Mouse (Mus musculus): Measurements from ENCODE around the gene Osbpl3. TPM values are rescaled to one million over a fixed set of nuclear protein-coding genes. Genes with fewer than 3 reads are reported as not detected.

Osbpl3 gene
- total RNA-seq, 1 experiment, result 9.9 TPM

DNA sequence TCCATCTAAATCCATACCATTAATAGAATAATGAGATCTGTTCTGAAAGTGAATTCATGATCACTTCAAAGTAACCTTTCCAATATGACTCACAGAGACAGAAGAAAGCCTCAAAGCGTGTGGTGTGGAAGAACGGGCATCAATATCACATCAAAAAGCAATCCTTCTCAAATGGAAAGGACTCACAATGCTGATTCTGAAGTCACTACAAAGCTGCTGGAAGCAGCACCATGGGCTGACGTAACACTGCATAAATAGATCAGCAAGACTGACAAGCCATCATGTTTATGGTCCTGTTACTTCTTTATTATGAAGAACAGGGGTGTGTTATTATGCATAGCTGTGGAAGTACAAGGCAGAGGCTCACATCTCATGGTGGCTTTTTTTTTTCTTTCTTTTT is 64.0 kb downstream of the Osbpl3 start:
- in situ Hi-C loops (cut with MboI; ENCODE audit: low sequenced_read_pairs in 2 of 2, unreplicated experiment in 2 of 2), result no loop called here
- H3K27ac ChIP-seq (ENCODE audit: insufficient read depth, low read depth, low read length, poor library complexity, severe bottlenecking), result no peak overlapping the region
- H3K9me3 ChIP-seq (ENCODE audit: control insufficient read depth, insufficient read depth, low read depth, low read length), result no peaks in the 10 kb centered on the region
- no peak overlapping the region for H3K9ac ChIP-seq (ENCODE audit: insufficient read depth, low read depth, low read length, poor library complexity, severe bottlenecking)
- H3K4me1 ChIP-seq (ENCODE audit: control insufficient read depth in 2 of 2, insufficient read depth in 2 of 2, low read length in 2 of 2, poor library complexity in 1 of 2), result peaks cover 0 to 3% of the 10 kb centered on the region in 2 experiments; a peak in 1 of 4 replicates
- no peak overlapping the region for H3K4me3 ChIP-seq (ENCODE audit: insufficient read depth in 1 of 2, low read depth in 1 of 2, low read length in 2 of 2, poor library complexity in 1 of 2, severe bottlenecking in 1 of 2)
- TF ChIP-seq HCFC1 (IDR thresholded peaks at IDR 0.05; ENCODE audit: borderline replicate concordance, insufficient read depth, low read length), result no peak
- TF ChIP-seq ZC3H11A (IDR thresholded peaks at IDR 0.05; ENCODE audit: borderline replicate concordance, low read depth, low read length), result no peak
- no peak for TF ChIP-seq ZNF384 (IDR thresholded peaks at IDR 0.05; ENCODE audit: low read depth, low read length)
- TF ChIP-seq CHD2 (IDR thresholded peaks at IDR 0.05; ENCODE audit: low read depth, low read length), result no peak
- no peak for TF ChIP-seq MAFK (IDR thresholded peaks at IDR 0.05; ENCODE audit: insufficient read depth, low read depth, low read length)
- no peak for DNase-seq (ENCODE audit: low read depth, low spot score)
- no peaks in the 10 kb centered on the region for H3K36me3 ChIP-seq (ENCODE audit: control insufficient read depth, insufficient read depth, low read length, poor library complexity, severe bottlenecking)

- no peak for DNase-seq (ENCODE audit: low read depth, low spot score)
- no peak overlapping the region for H3K9ac ChIP-seq (ENCODE audit: insufficient read depth, low read depth, low read length, poor library complexity, severe bottlenecking)
- TF ChIP-seq HCFC1 (IDR thresholded peaks at IDR 0.05; ENCODE audit: borderline replicate concordance, insufficient read depth, low read length) (no peak), CHD2 (IDR thresholded peaks at IDR 0.05; ENCODE audit: low read depth, low read length) (no peak), ZNF384 (IDR thresholded peaks at IDR 0.05; ENCODE audit: low read depth, low read length) (no peak), MAFK (IDR thresholded peaks at IDR 0.05; ENCODE audit: insufficient read depth, low read depth, low read length) (no peak), ZC3H11A (IDR thresholded peaks at IDR 0.05; ENCODE audit: borderline replicate concordance, low read depth, low read length) (no peak)
Measured at GRCm38 (mm10) chr6:50390313-50390712, 65.7 kb downstream of the Osbpl3 start.

GRCm38 (mm10) chr6:50387629-50388028 is 68.4 kb downstream of the Osbpl3 start:
- Histone ChIP-seq H3K9ac (ENCODE audit: insufficient read depth, low read depth, low read length, poor library complexity, severe bottlenecking) (no peak overlapping the region), H3K4me3 (ENCODE audit: insufficient read depth in 1 of 2, low read depth in 1 of 2, low read length in 2 of 2, poor library complexity in 1 of 2, severe bottlenecking in 1 of 2) (no peak overlapping the region), H3K27ac (ENCODE audit: insufficient read depth, low read depth, low read length, poor library complexity, severe bottlenecking) (no peak overlapping the region), H3K9me3 (ENCODE audit: control insufficient read depth, insufficient read depth, low read depth, low read length) (no peaks in the 10 kb centered on the region), H3K36me3 (ENCODE audit: control insufficient read depth, insufficient read depth, low read length, poor library complexity, severe bottlenecking) (no peaks in the 10 kb centered on the region), H3K4me1 (ENCODE audit: control insufficient read depth in 2 of 2, insufficient read depth in 2 of 2, low read length in 2 of 2, poor library complexity in 1 of 2) (no peaks in the 10 kb centered on the region)
- DNase-seq (ENCODE audit: low read depth, low spot score), result no peak
- TF ChIP-seq MAFK (IDR thresholded peaks at IDR 0.05; ENCODE audit: insufficient read depth, low read depth, low read length) (no peak), ZC3H11A (IDR thresholded peaks at IDR 0.05; ENCODE audit: borderline replicate concordance, low read depth, low read length) (no peak), HCFC1 (IDR thresholded peaks at IDR 0.05; ENCODE audit: borderline replicate concordance, insufficient read depth, low read length) (no peak), CHD2 (IDR thresholded peaks at IDR 0.05; ENCODE audit: low read depth, low read length) (no peak), ZNF384 (IDR thresholded peaks at IDR 0.05; ENCODE audit: low read depth, low read length) (no peak)
- in situ Hi-C loops (cut with MboI; ENCODE audit: low sequenced_read_pairs in 2 of 2, unreplicated experiment in 2 of 2), result no loop called here

More at GRCm38 (mm10) chr6:50390313-50390712, 65.7 kb downstream of the Osbpl3 start:
- in situ Hi-C loops (cut with MboI; ENCODE audit: low sequenced_read_pairs in 2 of 2, unreplicated experiment in 2 of 2), result no loop called here
- H3K9me3 ChIP-seq (ENCODE audit: control insufficient read depth, insufficient read depth, low read depth, low read length), result no peaks in the 10 kb centered on the region
- no peak overlapping the region for H3K27ac ChIP-seq (ENCODE audit: insufficient read depth, low read depth, low read length, poor library complexity, severe bottlenecking)
- no peak overlapping the region for H3K4me3 ChIP-seq (ENCODE audit: insufficient read depth in 1 of 2, low read depth in 1 of 2, low read length in 2 of 2, poor library complexity in 1 of 2, severe bottlenecking in 1 of 2)
- H3K36me3 ChIP-seq (ENCODE audit: control insufficient read depth, insufficient read depth, low read length, poor library complexity, severe bottlenecking), result no peaks in the 10 kb centered on the region
- H3K4me1 ChIP-seq (ENCODE audit: control insufficient read depth in 2 of 2, insufficient read depth in 2 of 2, low read length in 2 of 2, poor library complexity in 1 of 2), result peaks cover 0 to 3% of the 10 kb centered on the region in 2 experiments; a peak in 1 of 4 replicates

DNA sequence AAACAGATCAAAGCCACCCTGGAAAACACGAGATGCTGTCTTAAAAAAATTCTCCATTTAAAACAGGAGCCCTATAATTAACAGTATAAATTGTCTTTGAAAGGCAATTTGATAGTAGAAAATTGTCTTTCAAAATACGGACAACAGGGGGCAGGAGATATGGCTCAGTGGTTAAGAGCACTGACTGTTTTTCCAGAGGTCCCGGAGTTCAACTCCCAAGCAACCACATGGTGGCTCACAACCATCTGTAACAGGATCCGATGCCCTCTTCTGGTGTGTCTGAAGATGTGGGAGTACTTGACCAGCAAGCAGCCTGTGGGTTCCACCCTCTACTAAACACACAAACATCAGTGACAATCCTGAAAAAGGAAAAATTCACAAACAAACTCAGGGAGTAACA is 69.5 kb downstream of the Osbpl3 start:
- Histone ChIP-seq H3K9ac (ENCODE audit: insufficient read depth, low read depth, low read length, poor library complexity, severe bottlenecking) (no peak overlapping the region), H3K9me3 (ENCODE audit: control insufficient read depth, insufficient read depth, low read depth, low read length) (no peaks in the 10 kb centered on the region), H3K27ac (ENCODE audit: insufficient read depth, low read depth, low read length, poor library complexity, severe bottlenecking) (no peak overlapping the region), H3K36me3 (ENCODE audit: control insufficient read depth, insufficient read depth, low read length, poor library complexity, severe bottlenecking) (no peaks in the 10 kb centered on the region), H3K4me3 (ENCODE audit: insufficient read depth in 1 of 2, low read depth in 1 of 2, low read length in 2 of 2, poor library complexity in 1 of 2, severe bottlenecking in 1 of 2) (no peak overlapping the region), H3K4me1 (ENCODE audit: control insufficient read depth in 2 of 2, insufficient read depth in 2 of 2, low read length in 2 of 2, poor library complexity in 1 of 2) (no peaks in the 10 kb centered on the region)
- TF ChIP-seq MAFK (IDR thresholded peaks at IDR 0.05; ENCODE audit: insufficient read depth, low read depth, low read length) (no peak), ZNF384 (IDR thresholded peaks at IDR 0.05; ENCODE audit: low read depth, low read length) (no peak), CHD2 (IDR thresholded peaks at IDR 0.05; ENCODE audit: low read depth, low read length) (no peak), HCFC1 (IDR thresholded peaks at IDR 0.05; ENCODE audit: borderline replicate concordance, insufficient read depth, low read length) (no peak), ZC3H11A (IDR thresholded peaks at IDR 0.05; ENCODE audit: borderline replicate concordance, low read depth, low read length) (no peak)
- in situ Hi-C loops (cut with MboI; ENCODE audit: low sequenced_read_pairs in 2 of 2, unreplicated experiment in 2 of 2), result no loop called here
- no peak for DNase-seq (ENCODE audit: low read depth, low spot score)
